Mouse (Mus musculus) adrenal gland (tissue): ENCODE measurements around the gene Cerkl.

Experiments used
- intact Hi-C: fragments of 180-260 bp; cut with DNase I; formaldehyde crosslinking; loops from one replicate; pipeline ENCODE4 v1.15.1; 2025

Cerkl gene

GRCm38 (mm10) chr2:79378346-79379086, 78.1 kb downstream of the Cerkl start:
- intact Hi-C loops = loop anchor here (10.0 kb wide), 1 partner anchor 396 kb away; no protein-coding TSS in a partner anchor

GRCm38 (mm10) chr2:79372486-79373200, 83.9 kb downstream of the Cerkl start:
- intact Hi-C loops = loop anchor here (10.0 kb wide), 1 partner anchor 402 kb away; no protein-coding TSS in a partner anchor

- intact Hi-C loops = loop anchor here (10.0 kb wide), 1 partner anchor 403 kb away; no protein-coding TSS in a partner anchor
Observed at GRCm38 (mm10) chr2:79372154-79372467, 84.5 kb downstream of the Cerkl start.

- intact Hi-C loops = loop anchor here (10.0 kb wide), 1 partner anchor 403 kb away; no protein-coding TSS in a partner anchor
Observed at GRCm38 (mm10) chr2:79371326-79372153, 85.0 kb downstream of the Cerkl start.

GRCm38 (mm10) chr2:79370711-79371312, 85.8 kb downstream of the Cerkl start:
- intact Hi-C loops = loop anchor here (10.0 kb wide), 1 partner anchor 404 kb away; no protein-coding TSS in a partner anchor

GRCm38 (mm10) chr2:79369905-79370304, 86.7 kb downstream of the Cerkl start:
- intact Hi-C loops = loop anchor here (10.0 kb wide), 1 partner anchor 405 kb away; no protein-coding TSS in a partner anchor

GRCm38 (mm10) chr2:79369061-79369524, 87.5 kb downstream of the Cerkl start:
- intact Hi-C loops = no loop called here

GRCm38 (mm10) chr2:79368661-79369060, 87.9 kb downstream of the Cerkl start:
- intact Hi-C loops = no loop called here

- intact Hi-C loops = no loop called here
Observed at GRCm38 (mm10) chr2:79367451-79368450, 88.8 kb downstream of the Cerkl start.

- intact Hi-C loops = no loop called here
Observed at GRCm38 (mm10) chr2:79363920-79364319, 92.7 kb downstream of the Cerkl start.

- intact Hi-C loops = no loop called here
Observed at GRCm38 (mm10) chr2:79362029-79362428, 94.6 kb downstream of the Cerkl start.

- intact Hi-C loops = no loop called here
Observed at GRCm38 (mm10) chr2:79357835-79358234, 98.8 kb downstream of the Cerkl start.

GRCm38 (mm10) chr2:79354773-79355172, 101.8 kb downstream of the Cerkl start:
- intact Hi-C loops = no loop called here

GRCm38 (mm10) chr2:79352100-79352802, 104.3 kb downstream of the Cerkl start:
- intact Hi-C loops = no loop called here

GRCm38 (mm10) chr2:79351179-79352099, 105.1 kb downstream of the Cerkl start:
- intact Hi-C loops = no loop called here

- intact Hi-C loops = no loop called here
Observed at GRCm38 (mm10) chr2:79343115-79343514, 113.5 kb downstream of the Cerkl start.

- intact Hi-C loops = no loop called here
Observed at GRCm38 (mm10) chr2:79339003-79339402, 117.6 kb downstream of the Cerkl start.

GRCm38 (mm10) chr2:79336141-79336540, 120.4 kb downstream of the Cerkl start:
- intact Hi-C loops = no loop called here
